Mouse (Mus musculus): ENCODE data around the gene Rilpl1. TPM values are rescaled to one million over a fixed set of nuclear protein-coding genes. Genes with fewer than 3 reads are reported as not detected.

Gene Rilpl1
- polyA plus RNA-seq, 1 experiment from 2014 or later, result 28.3 TPM

GRCm38 (mm10) chr5:124528791-124529190, 2.4 kb downstream of the Rilpl1 start:
- peak overlapping the region; percentile 88 for H3K9ac ChIP-seq (ENCODE audit: low read length)
- H3K27ac ChIP-seq (replicated peaks in 1 of 2; ENCODE audit: control insufficient read depth in 1 of 2, insufficient read depth in 1 of 2, low read depth in 2 of 2, low read length in 2 of 2), result peak overlapping the region; percentile 18 to 89; a peak in 3 of 4 replicates
- WGBS, result 28% methylated on average over 9 of the region's 9 CpGs
- H3K4me3 ChIP-seq (ENCODE audit: control insufficient read depth in 1 of 2, insufficient read depth in 1 of 2, low read depth in 1 of 2, low read length in 2 of 2), result peak overlapping the region; percentile 72 to 85
- H3K4me1 ChIP-seq (ENCODE audit: control insufficient read depth in 2 of 2, insufficient read depth in 2 of 2, low read length in 2 of 2), result peaks cover 24 to 33% of the 10 kb centered on the region in 2 experiments
- ATAC-seq (ENCODE audit: insufficient number of reproducible peaks, insufficient read depth, low FRiP score, low read depth), result no peak
- H3K9me3 ChIP-seq (ENCODE audit: control insufficient read depth, low read length), result no peaks in the 10 kb centered on the region
- H3K4me2 ChIP-seq (ENCODE audit: low read length), result peak overlapping the region; percentile 93
- H3K27me3 ChIP-seq (ENCODE audit: control insufficient read depth, insufficient read depth, low read length), result no peaks in the 10 kb centered on the region
- peaks cover 9% of the 10 kb centered on the region; the same call in 1 of the 2 replicates for H3K36me3 ChIP-seq (ENCODE audit: control insufficient read depth, insufficient read depth, low read length)

GRCm38 (mm10) chr5:124528351-124528750, 2.8 kb downstream of the Rilpl1 start:
- whole genome bisulfite sequencing, result 73% methylated on average over 4 of the region's 4 CpGs
- Histone ChIP-seq H3K4me2 (ENCODE audit: low read length) (peak overlapping the region; percentile 93), H3K36me3 (ENCODE audit: control insufficient read depth, insufficient read depth, low read length) (peaks cover 9% of the 10 kb centered on the region; the same call in 1 of the 2 replicates), H3K4me1 (ENCODE audit: control insufficient read depth in 2 of 2, insufficient read depth in 2 of 2, low read length in 2 of 2) (peaks cover 24 to 33% of the 10 kb centered on the region in 2 experiments), H3K27ac (replicated peaks in 1 of 2; ENCODE audit: control insufficient read depth in 1 of 2, insufficient read depth in 1 of 2, low read depth in 2 of 2, low read length in 2 of 2) (peak overlapping the region; percentile 18 to 89; a peak in 2 of 4 replicates), H3K9ac (ENCODE audit: low read length) (peak overlapping the region; percentile 88), H3K4me3 (ENCODE audit: control insufficient read depth in 1 of 2, insufficient read depth in 1 of 2, low read depth in 1 of 2, low read length in 2 of 2) (peak overlapping the region; percentile 72 to 85; a peak in 3 of 4 replicates), H3K27me3 (ENCODE audit: control insufficient read depth, insufficient read depth, low read length) (no peaks in the 10 kb centered on the region), H3K9me3 (ENCODE audit: control insufficient read depth, low read length) (no peaks in the 10 kb centered on the region)
- no peak for ATAC-seq (ENCODE audit: insufficient number of reproducible peaks, insufficient read depth, low FRiP score, low read depth)

DNA sequence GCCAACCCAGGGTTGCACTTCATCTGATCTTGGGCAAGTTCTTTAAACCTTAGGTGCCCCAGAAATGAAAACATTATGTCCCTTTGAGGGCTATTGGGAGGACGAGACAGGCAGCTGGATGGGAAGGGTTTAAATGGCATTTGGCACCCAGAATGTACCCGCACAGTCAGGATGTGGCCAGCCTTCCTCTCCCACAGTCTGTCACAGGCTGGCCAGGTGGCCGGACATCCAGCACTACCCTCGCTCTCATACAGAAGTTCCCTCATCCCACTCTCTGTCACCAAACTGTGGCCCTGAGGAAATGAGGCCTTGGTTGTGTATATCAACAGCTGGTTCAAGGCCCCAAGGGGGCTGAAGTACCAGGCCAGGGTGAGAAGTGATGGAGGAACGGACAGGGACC, 6.2 kb downstream of the Rilpl1 start:
- WGBS, result 90% methylated on average over 5 of the region's 5 CpGs
- ATAC-seq (ENCODE audit: insufficient number of reproducible peaks, insufficient read depth, low FRiP score, low read depth), result no peak
- Histone ChIP-seq H3K9ac (ENCODE audit: low read length) (no peak overlapping the region), H3K36me3 (ENCODE audit: control insufficient read depth, insufficient read depth, low read length) (peaks cover 22% of the 10 kb centered on the region), H3K27ac (replicated peaks in 1 of 2; ENCODE audit: control insufficient read depth in 1 of 2, insufficient read depth in 1 of 2, low read depth in 2 of 2, low read length in 2 of 2) (no peak overlapping the region), H3K9me3 (ENCODE audit: control insufficient read depth, low read length) (no peaks in the 10 kb centered on the region), H3K27me3 (ENCODE audit: control insufficient read depth, insufficient read depth, low read length) (no peaks in the 10 kb centered on the region), H3K4me1 (ENCODE audit: control insufficient read depth in 2 of 2, insufficient read depth in 2 of 2, low read length in 2 of 2) (peaks cover 14 to 20% of the 10 kb centered on the region in 2 experiments), H3K4me2 (ENCODE audit: low read length) (no peak overlapping the region), H3K4me3 (ENCODE audit: control insufficient read depth in 1 of 2, insufficient read depth in 1 of 2, low read depth in 1 of 2, low read length in 2 of 2) (no peak overlapping the region)

DNA sequence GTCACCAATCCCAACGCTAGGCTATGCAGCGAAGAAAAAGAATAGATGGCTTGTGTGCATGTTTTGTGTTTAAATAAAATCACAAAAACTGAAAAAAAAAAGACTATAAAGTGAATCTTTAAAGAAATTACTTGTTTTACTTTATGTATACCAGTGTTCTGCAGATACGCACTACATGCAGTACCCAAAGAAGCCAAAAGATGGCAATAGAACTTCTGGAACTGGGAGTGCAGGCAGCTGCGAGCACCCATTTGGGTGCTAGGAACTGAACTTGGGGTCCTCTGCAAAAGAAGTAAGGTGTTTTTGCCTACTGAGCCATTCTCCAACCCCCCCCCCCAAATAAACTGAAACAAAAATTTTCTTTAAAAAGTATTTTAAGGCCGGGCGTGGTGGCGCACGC, 8.2 kb downstream of the Rilpl1 start:
- no peak for ATAC-seq (ENCODE audit: insufficient number of reproducible peaks, insufficient read depth, low FRiP score, low read depth)
- no peak overlapping the region for H3K27ac ChIP-seq (replicated peaks in 1 of 2; ENCODE audit: control insufficient read depth in 1 of 2, insufficient read depth in 1 of 2, low read depth in 2 of 2, low read length in 2 of 2)
- H3K27me3 ChIP-seq (ENCODE audit: control insufficient read depth, insufficient read depth, low read length), result no peaks in the 10 kb centered on the region
- H3K4me2 ChIP-seq (ENCODE audit: low read length), result no peak overlapping the region
- H3K36me3 ChIP-seq (ENCODE audit: control insufficient read depth, insufficient read depth, low read length), result peaks cover 31% of the 10 kb centered on the region
- no peaks in the 10 kb centered on the region for H3K9me3 ChIP-seq (ENCODE audit: control insufficient read depth, low read length)
- H3K9ac ChIP-seq (ENCODE audit: low read length), result no peak overlapping the region
- H3K4me1 ChIP-seq (ENCODE audit: control insufficient read depth in 2 of 2, insufficient read depth in 2 of 2, low read length in 2 of 2), result peaks cover 0 to under 1% of the 10 kb centered on the region in 2 experiments; a peak in 2 of 4 replicates
- WGBS, result 96% methylated on average over 8 of the region's 8 CpGs
- no peak overlapping the region for H3K4me3 ChIP-seq (ENCODE audit: control insufficient read depth in 1 of 2, insufficient read depth in 1 of 2, low read depth in 1 of 2, low read length in 2 of 2)

DNA sequence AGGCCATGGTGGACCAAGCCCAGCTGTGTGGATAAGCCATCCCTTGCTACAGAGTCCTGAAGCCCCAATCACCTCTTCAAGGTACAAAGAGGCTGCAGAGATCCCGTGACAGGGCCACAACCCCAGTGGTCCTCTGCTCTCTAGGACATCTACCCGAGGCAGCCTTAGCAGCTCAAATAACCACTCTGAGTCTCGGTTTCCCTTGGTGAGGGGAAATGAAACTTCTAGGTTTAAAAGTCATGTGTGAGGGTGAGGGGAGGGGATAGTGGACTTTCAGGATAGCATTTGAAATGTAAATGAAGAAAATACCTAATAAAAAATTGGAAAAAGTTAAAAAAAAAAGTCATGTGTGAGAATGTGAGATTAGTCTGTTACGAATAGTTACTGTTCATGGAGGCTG, 9.6 kb downstream of the Rilpl1 start:
- Histone ChIP-seq H3K9ac (ENCODE audit: low read length) (no peak overlapping the region), H3K4me2 (ENCODE audit: low read length) (no peak overlapping the region), H3K27ac (replicated peaks in 1 of 2; ENCODE audit: control insufficient read depth in 1 of 2, insufficient read depth in 1 of 2, low read depth in 2 of 2, low read length in 2 of 2) (no peak overlapping the region), H3K36me3 (ENCODE audit: control insufficient read depth, insufficient read depth, low read length) (peaks cover 35% of the 10 kb centered on the region), H3K9me3 (ENCODE audit: control insufficient read depth, low read length) (no peaks in the 10 kb centered on the region), H3K4me1 (ENCODE audit: control insufficient read depth in 2 of 2, insufficient read depth in 2 of 2, low read length in 2 of 2) (no peaks in the 10 kb centered on the region; a peak in 1 of 4 replicates), H3K4me3 (ENCODE audit: control insufficient read depth in 1 of 2, insufficient read depth in 1 of 2, low read depth in 1 of 2, low read length in 2 of 2) (no peak overlapping the region), H3K27me3 (ENCODE audit: control insufficient read depth, insufficient read depth, low read length) (no peaks in the 10 kb centered on the region)
- WGBS, result 82% methylated on average over 4 of the region's 4 CpGs
- ATAC-seq (ENCODE audit: insufficient number of reproducible peaks, insufficient read depth, low FRiP score, low read depth), result no peak

DNA sequence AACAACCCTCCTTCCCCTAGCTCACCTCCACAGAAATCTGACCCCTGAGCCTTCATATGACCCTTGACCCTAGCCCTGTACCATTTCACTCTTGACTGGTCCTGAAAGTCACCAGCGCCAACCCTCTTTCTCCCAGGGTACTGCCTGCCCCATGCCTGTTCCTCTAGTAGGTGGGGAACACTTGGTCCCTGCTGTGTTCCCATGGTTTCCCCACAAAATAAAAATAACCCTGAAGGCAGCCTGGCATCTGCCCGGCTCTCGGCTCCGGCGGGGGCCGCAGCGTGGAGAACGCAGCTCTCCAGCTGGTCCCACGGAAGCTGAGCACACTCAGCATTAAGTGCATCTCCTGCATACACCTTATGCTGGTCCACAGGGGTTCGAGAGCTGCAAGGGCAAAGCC, 12.5 kb downstream of the Rilpl1 start:
- no peaks in the 10 kb centered on the region for H3K27me3 ChIP-seq (ENCODE audit: control insufficient read depth, insufficient read depth, low read length)
- H3K4me2 ChIP-seq (ENCODE audit: low read length), result no peak overlapping the region
- 88% methylated on average over 10 of the region's 10 CpGs for WGBS
- no peaks in the 10 kb centered on the region for H3K9me3 ChIP-seq (ENCODE audit: control insufficient read depth, low read length)
- no peak overlapping the region for H3K4me3 ChIP-seq (ENCODE audit: control insufficient read depth in 1 of 2, insufficient read depth in 1 of 2, low read depth in 1 of 2, low read length in 2 of 2)
- no peak overlapping the region for H3K9ac ChIP-seq (ENCODE audit: low read length)
- H3K27ac ChIP-seq (replicated peaks in 1 of 2; ENCODE audit: control insufficient read depth in 1 of 2, insufficient read depth in 1 of 2, low read depth in 2 of 2, low read length in 2 of 2), result no peak overlapping the region
- H3K4me1 ChIP-seq (ENCODE audit: control insufficient read depth in 2 of 2, insufficient read depth in 2 of 2, low read length in 2 of 2), result no peaks in the 10 kb centered on the region
- peaks cover 44% of the 10 kb centered on the region for H3K36me3 ChIP-seq (ENCODE audit: control insufficient read depth, insufficient read depth, low read length)
- no peak for ATAC-seq (ENCODE audit: insufficient number of reproducible peaks, insufficient read depth, low FRiP score, low read depth)

DNA sequence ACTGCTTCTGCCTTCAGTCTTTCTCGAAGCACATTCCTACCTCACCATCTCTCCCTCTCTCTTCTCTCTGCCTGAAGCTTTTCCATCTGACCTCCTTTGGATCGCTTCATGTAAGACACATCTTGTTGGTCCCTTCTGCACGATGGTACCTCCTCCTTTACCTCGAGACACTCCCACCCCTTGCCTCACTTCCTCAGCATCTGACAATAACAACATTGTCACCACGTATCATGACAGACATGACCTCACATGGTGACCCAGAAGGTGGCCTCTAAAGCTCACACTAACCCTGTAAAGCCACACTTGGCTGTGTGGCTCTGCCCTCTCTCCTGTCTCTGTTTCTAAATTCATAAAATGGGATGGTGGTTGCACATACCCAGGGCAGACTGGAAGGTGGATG, 15.4 kb downstream of the Rilpl1 start:
- no peak overlapping the region for H3K27ac ChIP-seq (replicated peaks in 1 of 2; ENCODE audit: control insufficient read depth in 1 of 2, insufficient read depth in 1 of 2, low read depth in 2 of 2, low read length in 2 of 2)
- no peak overlapping the region for H3K9ac ChIP-seq (ENCODE audit: low read length)
- H3K4me1 ChIP-seq (ENCODE audit: control insufficient read depth in 2 of 2, insufficient read depth in 2 of 2, low read length in 2 of 2), result peaks cover 0 to under 1% of the 10 kb centered on the region in 2 experiments; a peak in 1 of 4 replicates
- no peak overlapping the region for H3K4me3 ChIP-seq (ENCODE audit: control insufficient read depth in 1 of 2, insufficient read depth in 1 of 2, low read depth in 1 of 2, low read length in 2 of 2)
- H3K9me3 ChIP-seq (ENCODE audit: control insufficient read depth, low read length), result no peaks in the 10 kb centered on the region
- H3K4me2 ChIP-seq (ENCODE audit: low read length), result no peak overlapping the region
- no peak for ATAC-seq (ENCODE audit: insufficient number of reproducible peaks, insufficient read depth, low FRiP score, low read depth)
- H3K27me3 ChIP-seq (ENCODE audit: control insufficient read depth, insufficient read depth, low read length), result no peaks in the 10 kb centered on the region
- peaks cover 61% of the 10 kb centered on the region for H3K36me3 ChIP-seq (ENCODE audit: control insufficient read depth, insufficient read depth, low read length)
- 85% methylated on average over 5 of the region's 5 CpGs for WGBS

DNA sequence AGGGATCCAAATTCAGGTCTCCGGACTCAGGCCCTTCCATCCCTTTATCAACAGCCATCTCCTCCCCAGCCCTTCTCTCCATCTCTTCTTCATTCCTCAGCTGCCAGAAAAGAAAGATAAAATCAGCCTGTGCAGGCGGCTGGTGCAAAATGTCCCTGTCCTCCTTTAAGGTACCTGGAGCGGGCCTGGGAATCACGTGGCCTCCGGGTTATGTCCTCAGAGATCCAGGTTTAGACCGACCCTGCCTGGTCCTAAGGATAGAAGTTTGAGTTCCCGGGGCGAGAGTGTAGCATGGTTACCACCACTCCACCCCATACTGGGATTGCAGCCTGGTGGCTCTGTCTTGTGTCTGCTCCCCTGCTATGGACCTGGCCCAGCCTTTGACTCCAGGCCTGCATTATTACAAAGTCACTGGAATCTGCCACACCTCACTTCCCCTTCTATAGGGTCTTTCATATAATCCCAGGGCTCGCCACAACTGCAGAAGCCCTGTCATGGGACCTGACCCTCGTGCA, 20.6 kb downstream of the Rilpl1 start:
- Histone ChIP-seq H3K4me2 (ENCODE audit: low read length) (no peak overlapping the region), H3K27me3 (ENCODE audit: control insufficient read depth, insufficient read depth, low read length) (no peaks in the 10 kb centered on the region), H3K36me3 (ENCODE audit: control insufficient read depth, insufficient read depth, low read length) (peaks cover 68% of the 10 kb centered on the region), H3K4me3 (ENCODE audit: control insufficient read depth in 1 of 2, insufficient read depth in 1 of 2, low read depth in 1 of 2, low read length in 2 of 2) (no peak overlapping the region), H3K4me1 (ENCODE audit: control insufficient read depth in 2 of 2, insufficient read depth in 2 of 2, low read length in 2 of 2) (peaks cover 7 to 19% of the 10 kb centered on the region in 2 experiments), H3K27ac (replicated peaks in 1 of 2; ENCODE audit: control insufficient read depth in 1 of 2, insufficient read depth in 1 of 2, low read depth in 2 of 2, low read length in 2 of 2) (0 out of 4 replicates have a peak overlapping the region, but pooled peaks of 1 of the 2 experiments have one; percentile 68), H3K9me3 (ENCODE audit: control insufficient read depth, low read length) (no peaks in the 10 kb centered on the region), H3K9ac (ENCODE audit: low read length) (no peak overlapping the region)
- WGBS, result 80% methylated on average over 10 of the region's 10 CpGs
- ATAC-seq (ENCODE audit: insufficient number of reproducible peaks, insufficient read depth, low FRiP score, low read depth), result no peak
